Mouse (Mus musculus): Measurements from ENCODE around the gene Snrpa1.

The Snrpa1 gene

GRCm38 (mm10) chr7:66080231-66080613 lies 21.4 kb downstream of the Snrpa1 start:
- DNase-seq = no peak

DNA sequence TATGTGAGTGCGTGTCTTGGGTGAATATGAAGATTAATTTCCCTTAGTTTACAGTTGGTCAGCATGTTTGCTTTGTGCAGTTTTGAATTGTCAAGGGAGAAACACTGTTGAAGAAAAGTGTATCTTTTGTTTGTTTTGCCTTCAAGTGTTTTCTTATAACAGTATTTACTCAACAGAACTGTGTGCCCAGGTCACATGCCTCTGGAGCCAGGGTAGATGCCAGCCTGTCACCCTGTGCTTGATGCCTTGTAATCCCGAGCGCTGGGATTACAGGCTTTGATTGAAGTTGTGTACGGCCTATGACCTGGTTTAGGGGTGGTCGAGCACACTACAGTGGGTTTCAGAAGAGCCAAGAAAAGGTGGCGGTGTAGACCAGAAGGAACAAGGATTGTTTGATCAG lies 25.0 kb downstream of the Snrpa1 start:
- no peak for DNase-seq

DNA sequence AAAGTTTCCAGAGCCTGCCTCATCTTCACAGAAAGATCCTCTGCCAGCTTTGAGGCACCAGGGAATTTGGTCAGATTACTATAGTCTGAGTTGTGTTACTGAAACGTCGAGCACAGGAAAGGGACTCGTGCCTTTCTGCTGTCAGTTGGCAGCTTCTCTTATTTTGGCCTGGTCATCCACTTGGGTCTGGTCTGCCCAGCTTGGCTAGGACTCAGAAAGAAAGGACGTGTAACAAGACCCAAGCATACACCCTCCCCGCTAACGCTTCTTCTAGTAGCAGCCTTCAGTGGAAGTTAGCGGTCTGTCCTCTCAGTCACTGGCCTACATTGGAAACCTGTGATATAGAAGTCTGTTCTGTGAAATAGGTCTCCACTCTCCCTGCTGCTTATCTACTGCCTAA lies 25.7 kb downstream of the Snrpa1 start:
- DNase-seq = no peak

- no peak for DNase-seq
Measured at GRCm38 (mm10) chr7:66087652-66088051, 28.8 kb downstream of the Snrpa1 start.

DNA sequence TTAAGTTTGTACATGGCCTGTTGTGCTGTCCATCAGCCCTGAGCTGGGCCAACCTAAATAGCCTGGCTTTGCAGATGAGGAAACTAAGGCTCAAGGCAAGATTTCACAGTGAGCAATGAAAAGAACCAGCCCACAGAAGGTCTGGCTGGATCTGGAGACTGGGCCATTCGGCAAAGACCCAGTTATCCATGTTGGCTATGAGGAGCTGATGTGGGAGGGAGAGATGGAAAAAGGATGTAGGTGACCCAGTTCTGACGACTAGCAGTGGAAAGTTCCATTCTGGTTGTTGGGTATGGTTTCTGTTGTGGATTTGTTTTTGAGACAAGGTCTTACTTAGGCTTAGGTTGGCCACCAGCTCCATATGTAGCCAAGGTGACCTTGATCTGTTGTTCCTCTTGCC lies 29.3 kb downstream of the Snrpa1 start:
- DNase-seq = no peak

DNA sequence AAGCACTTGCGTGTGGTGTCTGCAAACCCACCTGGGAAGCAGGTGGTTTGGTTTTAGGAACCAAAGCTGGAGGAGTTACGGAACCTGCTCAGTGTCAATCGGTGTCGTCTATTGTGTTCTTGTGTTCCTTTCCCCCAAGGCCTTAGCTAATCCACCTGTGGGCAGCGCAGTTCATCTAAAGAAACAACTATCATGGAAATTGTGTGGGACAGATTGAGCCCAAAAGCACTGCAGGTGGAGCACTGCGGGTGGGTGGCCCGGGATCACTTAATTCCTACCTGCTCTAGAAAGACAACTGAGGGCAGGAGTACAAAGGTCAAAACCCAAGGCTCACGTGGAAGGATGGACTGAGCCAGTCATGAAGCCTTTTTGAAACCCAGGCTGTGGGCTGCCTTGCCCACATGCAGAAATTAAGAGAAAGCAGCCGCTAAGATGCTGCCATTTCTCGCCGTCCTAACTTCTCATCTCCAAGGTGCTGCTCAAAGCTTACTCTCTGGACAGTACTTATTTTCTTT lies 31.9 kb downstream of the Snrpa1 start:
- DNase-seq = peak; percentile 16 to 39

DNA sequence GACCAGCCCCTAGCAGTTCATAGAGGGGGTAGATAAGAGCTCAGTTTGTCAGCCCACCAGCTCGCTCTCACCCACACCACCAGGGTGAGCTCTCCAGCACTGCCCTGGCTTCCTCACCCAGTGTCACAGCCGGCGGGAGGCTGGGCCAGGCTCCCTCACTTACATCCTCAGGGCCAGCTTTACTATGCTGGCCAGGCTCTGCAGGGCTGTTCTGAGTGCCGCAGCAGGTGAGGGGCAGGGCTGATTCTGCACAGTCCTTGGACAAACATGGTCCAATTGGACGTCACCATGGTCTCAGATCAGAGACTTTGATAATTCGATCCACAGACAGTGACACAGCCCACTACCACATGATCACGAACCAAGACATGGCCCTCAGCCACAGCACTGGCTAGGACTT lies 32.8 kb downstream of the Snrpa1 start:
- DNase-seq = no peak

DNA sequence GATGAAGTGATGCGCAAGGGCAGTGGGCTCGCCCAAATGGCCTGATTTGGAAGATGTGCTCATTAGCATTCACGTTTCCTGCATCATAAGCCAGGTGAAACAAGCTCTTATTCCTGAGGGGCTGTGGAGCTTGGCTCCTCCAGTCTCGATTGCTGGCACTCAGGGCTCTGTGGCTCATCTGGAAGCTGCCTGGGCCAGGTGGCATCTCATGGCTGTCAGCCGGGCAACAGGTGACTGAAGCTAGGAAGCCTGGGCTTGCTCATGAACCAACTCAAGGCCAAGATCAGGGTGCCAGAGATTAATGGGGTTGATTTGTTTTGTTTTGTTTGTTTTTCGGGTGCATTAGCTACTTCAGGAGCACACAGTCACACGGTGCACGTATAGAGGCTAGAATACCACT lies 33.9 kb downstream of the Snrpa1 start:
- DNase-seq = no peak

DNA sequence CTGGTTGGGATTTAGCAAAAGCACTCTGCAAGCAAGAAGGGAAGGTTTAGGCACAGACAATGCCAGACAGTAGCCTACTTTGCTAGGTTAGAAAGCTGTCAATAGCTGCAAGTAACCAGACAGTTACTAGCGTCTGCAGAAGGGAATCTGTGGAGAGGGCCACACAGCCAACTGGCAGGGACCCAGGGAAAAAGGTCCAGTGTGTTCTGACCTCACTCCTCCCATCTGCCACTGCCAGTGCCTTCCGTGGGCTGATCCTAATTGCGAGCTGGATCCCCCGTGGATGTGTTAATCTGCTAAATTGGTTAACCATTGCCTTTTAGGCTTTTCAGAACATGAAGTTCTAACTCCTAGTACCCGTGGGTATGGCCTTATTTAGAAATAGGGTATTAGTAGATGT lies 35.3 kb downstream of the Snrpa1 start:
- DNase-seq = peak in 1 of 2 experiments; percentile 71

DNA sequence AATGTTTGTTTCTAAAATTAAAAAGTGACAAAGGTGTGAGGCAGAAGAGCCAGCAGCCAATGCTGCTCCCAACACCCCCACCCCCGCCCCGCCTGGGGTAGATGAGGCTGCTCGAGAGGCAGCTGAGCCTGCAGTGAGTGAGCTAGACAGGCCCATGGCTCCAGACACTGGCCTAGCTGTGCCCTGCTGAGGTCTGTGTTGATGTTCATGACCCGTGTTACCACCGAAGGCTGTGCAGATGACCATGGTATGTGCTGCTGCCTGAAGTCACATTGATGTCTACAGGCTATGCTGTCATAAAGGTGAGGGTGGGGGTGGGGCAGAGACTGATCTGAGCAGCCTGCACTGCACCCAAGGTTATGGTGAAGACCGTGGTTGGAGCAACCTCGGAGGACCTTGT lies 40.0 kb downstream of the Snrpa1 start:
- no peak for DNase-seq

- DNase-seq = peak in 1 of 2 experiments; percentile 32
Measured at GRCm38 (mm10) chr7:66101866-66102265, 43.1 kb downstream of the Snrpa1 start.

DNA sequence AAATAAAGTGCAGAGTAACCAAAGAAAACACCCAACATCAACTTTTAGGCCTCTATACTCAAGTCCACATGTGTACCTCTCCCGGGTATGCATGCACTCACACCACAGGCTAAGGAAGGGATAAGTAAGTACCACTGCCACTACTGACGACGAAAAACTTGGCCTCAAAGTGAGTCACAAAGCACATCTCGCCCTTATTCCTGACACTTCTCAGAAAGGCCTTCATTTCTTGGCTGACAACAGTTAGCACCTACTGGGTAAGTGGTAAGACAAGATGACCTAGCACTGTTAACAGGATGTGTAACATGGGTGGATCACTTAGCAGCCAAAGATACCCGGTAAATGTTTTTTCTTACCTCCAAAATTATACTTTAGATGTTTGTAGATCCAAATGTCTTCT lies 45.7 kb downstream of the Snrpa1 start:
- DNase-seq = no peak

- no peak for DNase-seq
Measured at GRCm38 (mm10) chr7:66105771-66106170, 47.0 kb downstream of the Snrpa1 start.

DNA sequence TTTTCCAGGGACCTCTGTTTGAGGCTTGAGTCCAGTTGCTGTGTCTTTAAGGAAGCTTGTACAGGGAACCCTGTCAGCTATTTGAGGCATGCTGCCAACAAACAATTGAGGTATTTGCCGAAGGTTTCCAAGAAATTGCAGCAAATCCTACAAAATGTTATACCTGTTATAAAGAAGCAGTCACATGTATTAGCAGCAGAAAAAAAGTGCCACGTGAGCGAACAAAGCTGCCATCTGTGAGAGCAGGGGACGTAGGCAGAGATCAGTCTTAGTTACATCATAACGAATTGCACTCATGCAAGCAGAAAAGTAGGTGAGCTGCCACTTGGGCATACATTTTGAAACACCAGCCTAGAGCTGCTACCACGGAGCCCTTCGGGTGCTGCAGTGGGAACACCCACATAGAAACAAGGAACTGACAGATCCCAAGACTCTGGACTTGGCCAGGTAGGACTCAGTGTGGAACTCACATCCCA lies 47.8 kb downstream of the Snrpa1 start:
- DNase-seq = peak; percentile 13 to 44

DNA sequence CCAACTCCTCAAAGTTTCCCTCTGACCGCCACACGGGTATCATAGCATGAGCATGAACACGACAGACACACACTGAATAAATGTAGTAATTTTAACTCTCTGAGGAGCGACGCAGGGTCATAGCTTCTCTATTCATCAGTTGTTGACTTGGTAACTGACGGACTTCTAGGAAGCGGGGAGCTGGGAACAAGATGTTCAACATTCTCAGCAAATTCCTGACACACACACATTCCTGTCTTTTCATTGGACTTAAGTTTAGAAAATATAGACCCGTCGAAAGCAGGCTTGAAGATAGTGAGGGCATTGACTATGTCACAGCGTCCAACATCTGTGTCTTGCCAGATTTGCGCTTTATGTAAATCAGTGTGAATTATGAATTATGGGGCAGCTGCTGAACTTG lies 48.4 kb downstream of the Snrpa1 start:
- DNase-seq = peak in 1 of 2 experiments; percentile 42

GRCm38 (mm10) chr7:66107930-66108329 lies 49.1 kb downstream of the Snrpa1 start:
- DNase-seq = peak; percentile 13 to 29

- peak; percentile 80 to 86 for DNase-seq
Measured at GRCm38 (mm10) chr7:66108961-66109854, 50.4 kb downstream of the Snrpa1 start, which contains the start of gene Chsy1. Gene Chsy1, plus strand, starts transcription at chr7:66109515.

GRCm38 (mm10) chr7:66109855-66110635 lies 51.2 kb downstream of the Snrpa1 start:
- DNase-seq = no peak

- no peak for DNase-seq
Measured at GRCm38 (mm10) chr7:66110636-66111112, 51.9 kb downstream of the Snrpa1 start.

DNA sequence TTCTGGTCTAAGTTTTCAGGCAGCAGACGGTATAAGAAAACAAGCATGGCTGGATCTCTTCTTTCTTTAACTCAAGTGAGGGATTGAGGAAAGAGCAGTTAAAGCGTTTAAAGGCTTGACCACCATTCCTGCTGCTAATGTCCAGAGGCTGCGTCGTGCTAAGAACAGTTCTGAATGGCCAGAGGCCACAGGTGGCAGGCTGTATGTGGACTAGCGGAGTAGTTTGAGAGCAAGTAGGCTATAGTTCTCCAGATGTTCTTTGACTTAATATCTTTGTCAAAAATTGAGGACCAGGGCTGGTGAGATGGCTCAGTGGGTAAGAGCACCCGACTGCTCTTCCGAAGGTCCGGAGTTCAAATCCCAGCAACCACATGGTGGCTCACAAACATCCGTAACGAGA lies 52.4 kb downstream of the Snrpa1 start:
- DNase-seq = no peak

GRCm38 (mm10) chr7:66113561-66113960 lies 54.8 kb downstream of the Snrpa1 start:
- no peak for DNase-seq

- no peak for DNase-seq
Measured at GRCm38 (mm10) chr7:66115821-66116343, 57.1 kb downstream of the Snrpa1 start.

GRCm38 (mm10) chr7:66116906-66117482 lies 58.2 kb downstream of the Snrpa1 start:
- no peak for DNase-seq

Measured in kidney, adult 8-10 months (tissue).